Mouse (Mus musculus): ENCODE data around the gene Slc24a3. TPM values are rescaled to one million over a fixed set of nuclear protein-coding genes. Genes with fewer than 3 reads are reported as not detected.
A peak's percentile ranks its signal among the peaks of the same experiment; 100 is the strongest.

Gene Slc24a3
- polyA plus RNA-seq, 1 experiment from 2014 or later, result 2.1 TPM

- ATAC-seq (replicated peaks; ENCODE audit: low FRiP score), result no peak
- H3K4me2 ChIP-seq, result no peak overlapping the region
- no peak overlapping the region for H3K4me3 ChIP-seq (replicated peaks)
- H3K9ac ChIP-seq, result no peak overlapping the region
- no peaks in the 10 kb centered on the region for H3K36me3 ChIP-seq
- no peaks in the 10 kb centered on the region for H3K27me3 ChIP-seq
- no peak overlapping the region for H3K27ac ChIP-seq
- 84% methylated on average over 13 of the region's 13 CpGs for WGBS
- H3K9me3 ChIP-seq (replicated peaks), result no peaks in the 10 kb centered on the region
- no peaks in the 10 kb centered on the region for H3K4me1 ChIP-seq
Measured at GRCm38 (mm10) chr2:145382908-145383770, 215.6 kb downstream of the Slc24a3 start.

- Histone ChIP-seq H3K4me2 (no peak overlapping the region), H3K27me3 (no peaks in the 10 kb centered on the region), H3K27ac (no peak overlapping the region), H3K4me1 (no peaks in the 10 kb centered on the region), H3K9me3 (replicated peaks) (no peaks in the 10 kb centered on the region), H3K9ac (no peak overlapping the region), H3K4me3 (replicated peaks) (no peak overlapping the region), H3K36me3 (no peaks in the 10 kb centered on the region)
- no peak for ATAC-seq (replicated peaks; ENCODE audit: low FRiP score)
- WGBS, result 93% methylated on average over 2 of the region's 2 CpGs
Measured at GRCm38 (mm10) chr2:145384221-145384620, 216.7 kb downstream of the Slc24a3 start.

- Histone ChIP-seq H3K9ac (no peak overlapping the region), H3K27ac (no peak overlapping the region), H3K27me3 (no peaks in the 10 kb centered on the region), H3K9me3 (replicated peaks) (no peaks in the 10 kb centered on the region), H3K4me3 (replicated peaks) (no peak overlapping the region), H3K4me1 (no peaks in the 10 kb centered on the region), H3K4me2 (no peak overlapping the region), H3K36me3 (no peaks in the 10 kb centered on the region)
- WGBS, result 75% methylated on average over 3 of the region's 3 CpGs
- ATAC-seq (replicated peaks; ENCODE audit: low FRiP score), result no peak
Measured at GRCm38 (mm10) chr2:145385220-145385619, 217.7 kb downstream of the Slc24a3 start.

- no peak overlapping the region for H3K9ac ChIP-seq
- no peaks in the 10 kb centered on the region for H3K27me3 ChIP-seq
- WGBS, result 80% methylated on average over 1 of the region's 1 CpGs
- no peaks in the 10 kb centered on the region for H3K36me3 ChIP-seq
- no peaks in the 10 kb centered on the region for H3K4me1 ChIP-seq
- H3K4me3 ChIP-seq (replicated peaks), result no peak overlapping the region
- no peak overlapping the region for H3K27ac ChIP-seq
- no peaks in the 10 kb centered on the region for H3K9me3 ChIP-seq (replicated peaks)
- ATAC-seq (replicated peaks; ENCODE audit: low FRiP score), result no peak
- H3K4me2 ChIP-seq, result no peak overlapping the region
Measured at GRCm38 (mm10) chr2:145385773-145386172, 218.2 kb downstream of the Slc24a3 start.

- H3K9ac ChIP-seq, result no peak overlapping the region
- H3K27me3 ChIP-seq, result no peaks in the 10 kb centered on the region
- H3K9me3 ChIP-seq (replicated peaks), result no peaks in the 10 kb centered on the region
- H3K4me1 ChIP-seq, result no peaks in the 10 kb centered on the region
- H3K27ac ChIP-seq, result no peak overlapping the region
- H3K4me2 ChIP-seq, result no peak overlapping the region
- no peak overlapping the region for H3K4me3 ChIP-seq (replicated peaks)
- H3K36me3 ChIP-seq, result no peaks in the 10 kb centered on the region
- 51% methylated on average over 3 of the region's 3 CpGs for WGBS
- 0 out of 2 replicates have a peak, but pooled peaks have one; percentile 46 for ATAC-seq (replicated peaks; ENCODE audit: low FRiP score)
Measured at GRCm38 (mm10) chr2:145395804-145396203, 228.2 kb downstream of the Slc24a3 start.

- WGBS, result 39% methylated on average over 7 of the region's 7 CpGs
- ATAC-seq (replicated peaks; ENCODE audit: low FRiP score), result no peak
Measured at GRCm38 (mm10) chr2:145396579-145396978, 229.0 kb downstream of the Slc24a3 start.

GRCm38 (mm10) chr2:145397456-145398206 lies 230.1 kb downstream of the Slc24a3 start:
- H3K9ac ChIP-seq, result no peak overlapping the region
- 42% methylated on average over 10 of the region's 10 CpGs for WGBS
- no peaks in the 10 kb centered on the region for H3K27me3 ChIP-seq
- H3K27ac ChIP-seq, result no peak overlapping the region
- no peak for ATAC-seq (replicated peaks; ENCODE audit: low FRiP score)
- no peaks in the 10 kb centered on the region for H3K36me3 ChIP-seq
- H3K4me3 ChIP-seq (replicated peaks), result no peak overlapping the region
- H3K4me2 ChIP-seq, result no peak overlapping the region
- H3K4me1 ChIP-seq, result no peaks in the 10 kb centered on the region
- no peaks in the 10 kb centered on the region for H3K9me3 ChIP-seq (replicated peaks)

More at GRCm38 (mm10) chr2:145396579-145396978, 229.0 kb downstream of the Slc24a3 start:
- no peaks in the 10 kb centered on the region for H3K9me3 ChIP-seq (replicated peaks)
- no peak overlapping the region for H3K4me2 ChIP-seq
- no peaks in the 10 kb centered on the region for H3K36me3 ChIP-seq
- no peak overlapping the region for H3K4me3 ChIP-seq (replicated peaks)
- no peaks in the 10 kb centered on the region for H3K4me1 ChIP-seq
- H3K27me3 ChIP-seq, result no peaks in the 10 kb centered on the region
- H3K9ac ChIP-seq, result no peak overlapping the region
- H3K27ac ChIP-seq, result no peak overlapping the region

- WGBS, result 75% methylated on average over 6 of the region's 6 CpGs
- no peak overlapping the region for H3K27ac ChIP-seq
- peaks cover 12% of the 10 kb centered on the region for H3K4me1 ChIP-seq
- no peak for ATAC-seq (replicated peaks; ENCODE audit: low FRiP score)
- H3K27me3 ChIP-seq, result no peaks in the 10 kb centered on the region
- no peak overlapping the region for H3K4me3 ChIP-seq (replicated peaks)
- H3K9ac ChIP-seq, result no peak overlapping the region
- no peaks in the 10 kb centered on the region for H3K9me3 ChIP-seq (replicated peaks)
- H3K36me3 ChIP-seq, result no peaks in the 10 kb centered on the region
- no peak overlapping the region for H3K4me2 ChIP-seq
Measured at GRCm38 (mm10) chr2:145401240-145401805, 233.8 kb downstream of the Slc24a3 start.

- H3K9me3 ChIP-seq (replicated peaks), result no peaks in the 10 kb centered on the region
- H3K27me3 ChIP-seq, result no peaks in the 10 kb centered on the region
- H3K4me3 ChIP-seq (replicated peaks), result no peak overlapping the region
- H3K36me3 ChIP-seq, result no peaks in the 10 kb centered on the region
- no peak overlapping the region for H3K9ac ChIP-seq
- no peak overlapping the region for H3K4me2 ChIP-seq
- H3K27ac ChIP-seq, result no peak overlapping the region
- H3K4me1 ChIP-seq, result peaks cover 12% of the 10 kb centered on the region
- no peak for ATAC-seq (replicated peaks; ENCODE audit: low FRiP score)
- WGBS, result 80% methylated on average over 2 of the region's 2 CpGs
Measured at GRCm38 (mm10) chr2:145401996-145402395, 234.4 kb downstream of the Slc24a3 start.

GRCm38 (mm10) chr2:145404818-145405531 lies 237.4 kb downstream of the Slc24a3 start:
- no peak overlapping the region for H3K4me2 ChIP-seq
- H3K27me3 ChIP-seq, result no peaks in the 10 kb centered on the region
- no peak overlapping the region for H3K9ac ChIP-seq
- WGBS, result 32% methylated on average over 11 of the region's 11 CpGs
- no peak overlapping the region for H3K4me3 ChIP-seq (replicated peaks)
- no peak overlapping the region for H3K27ac ChIP-seq
- H3K4me1 ChIP-seq, result peaks cover 12% of the 10 kb centered on the region
- H3K36me3 ChIP-seq, result no peaks in the 10 kb centered on the region
- ATAC-seq (replicated peaks; ENCODE audit: low FRiP score), result no peak
- H3K9me3 ChIP-seq (replicated peaks), result no peaks in the 10 kb centered on the region

- H3K27me3 ChIP-seq, result no peaks in the 10 kb centered on the region
- H3K27ac ChIP-seq, result no peak overlapping the region
- H3K9ac ChIP-seq, result no peak overlapping the region
- H3K4me3 ChIP-seq (replicated peaks), result no peak overlapping the region
- peaks cover 12% of the 10 kb centered on the region for H3K4me1 ChIP-seq
- H3K4me2 ChIP-seq, result no peak overlapping the region
- no peaks in the 10 kb centered on the region for H3K9me3 ChIP-seq (replicated peaks)
- no peaks in the 10 kb centered on the region for H3K36me3 ChIP-seq
- 36% methylated on average over 4 of the region's 4 CpGs for WGBS
- no peak for ATAC-seq (replicated peaks; ENCODE audit: low FRiP score)
Measured at GRCm38 (mm10) chr2:145405746-145406145, 238.2 kb downstream of the Slc24a3 start.

All from kidney, embryonic 15.5 days (tissue).